Mouse (Mus musculus) layer of hippocampus, adult 18-20 months (tissue): ENCODE measurements around the gene Tap2. TPM values are rescaled to one million over a fixed set of nuclear protein-coding genes. Genes with fewer than 3 reads are reported as not detected.
"Not testable (repeated sequence)": the region's sequence is repeated elsewhere in the genome, so short reads cannot be mapped to it uniquely, and the experiment has no call there.

Experiments
- DNase-seq, 2 experiments: peaks; one replicate each; pipeline ENCODE4 v3.0.0; 2022; ENCODE audit warnings: low spot score in 2 of 2
- total RNA-seq, 2 experiments: library from RNA; stranded (reverse); gene quantifications; 2 replicates each; pipeline ENCODE4 v1.2.3; 2021

Tap2 gene
- total RNA-seq, 2 experiments from 2014 or later, result 8.4 to 12.8 TPM

- DNase-seq, result no peak
These were observed 8.5 kb downstream of the Tap2 start for GRCm38 (mm10) chr17:34211746-34212365.

- DNase-seq, result no peak
These were observed 10.6 kb downstream of the Tap2 start for GRCm38 (mm10) chr17:34213936-34214335.

- no peak for DNase-seq
These were observed 11.8 kb downstream of the Tap2 start for GRCm38 (mm10) chr17:34215176-34215575.

GRCm38 (mm10) chr17:34217216-34217928 lies 14.0 kb downstream of the Tap2 start:
- DNase-seq, result no peak

- DNase-seq, result no peak
These were observed 14.7 kb downstream of the Tap2 start for GRCm38 (mm10) chr17:34217986-34218385.

GRCm38 (mm10) chr17:34218675-34219074 lies 15.3 kb downstream of the Tap2 start:
- no peak for DNase-seq

GRCm38 (mm10) chr17:34219096-34219495 lies 15.8 kb downstream of the Tap2 start:
- DNase-seq, result not testable (repeated sequence)

GRCm38 (mm10) chr17:34219801-34220200 lies 16.5 kb downstream of the Tap2 start:
- DNase-seq, result peak in 1 of 2 experiments; percentile 52

GRCm38 (mm10) chr17:34220401-34220800 lies 17.1 kb downstream of the Tap2 start:
- DNase-seq, result not testable (repeated sequence)

GRCm38 (mm10) chr17:34224816-34225215 lies 21.5 kb downstream of the Tap2 start:
- no peak for DNase-seq

- DNase-seq, result no peak
These were observed 22.1 kb downstream of the Tap2 start for GRCm38 (mm10) chr17:34225426-34225825.

- DNase-seq, result not testable (repeated sequence)
These were observed 22.6 kb downstream of the Tap2 start for GRCm38 (mm10) chr17:34225911-34226310.

GRCm38 (mm10) chr17:34230971-34231370 lies 27.6 kb downstream of the Tap2 start:
- not testable (repeated sequence) for DNase-seq

GRCm38 (mm10) chr17:34232021-34232420 lies 28.7 kb downstream of the Tap2 start:
- DNase-seq, result not testable (repeated sequence)

GRCm38 (mm10) chr17:34234926-34235325 lies 31.6 kb downstream of the Tap2 start:
- DNase-seq, result peak; percentile 43 to 83

GRCm38 (mm10) chr17:34236691-34237090 lies 33.4 kb downstream of the Tap2 start:
- no peak for DNase-seq

- DNase-seq, result no peak
These were observed 34.4 kb downstream of the Tap2 start for GRCm38 (mm10) chr17:34237741-34238140.

GRCm38 (mm10) chr17:34238706-34239105 lies 35.4 kb downstream of the Tap2 start, which contains the start of gene H2-Ob:
Gene H2-Ob, plus strand, starts transcription at chr17:34238903.
- DNase-seq, result peak in 1 of 2 experiments; percentile 62

GRCm38 (mm10) chr17:34239601-34240041 lies 36.3 kb downstream of the Tap2 start:
- no peak for DNase-seq

GRCm38 (mm10) chr17:34240366-34240765 lies 37.0 kb downstream of the Tap2 start:
- no peak for DNase-seq

GRCm38 (mm10) chr17:34240916-34241315 lies 37.6 kb downstream of the Tap2 start:
- no peak for DNase-seq

GRCm38 (mm10) chr17:34244656-34245055 lies 41.3 kb downstream of the Tap2 start:
- peak in 1 of 2 experiments; percentile 59 for DNase-seq
